Mouse (Mus musculus) ES-Bruce4 (cell line): ENCODE results near the gene Mmd. TPM values are rescaled to one million over a fixed set of nuclear protein-coding genes. Genes with fewer than 3 reads are reported as not detected.

Source experiments
- H3K27ac ChIP-seq: 2 replicates; pipeline ENCODE4 v1.5.1; 2012; ENCODE audit warnings: low read length, inconsistent platforms; ENCODE audit not compliant: insufficient read depth
- H3K27me3 ChIP-seq: 2 replicates; pipeline ENCODE4 v1.6.1; 2012; ENCODE audit warnings: mild to moderate bottlenecking, low read length, inconsistent platforms; ENCODE audit not compliant: control insufficient read depth, poor library complexity, insufficient read depth, severe bottlenecking
- H3K36me3 ChIP-seq: 2 replicates; pipeline ENCODE4 v1.6.1; 2012; ENCODE audit warnings: inconsistent platforms, mild to moderate bottlenecking, low read length, moderate library complexity; ENCODE audit not compliant: control insufficient read depth, poor library complexity, insufficient read depth, severe bottlenecking
- H3K4me1 ChIP-seq: one replicate; pipeline ENCODE4 v1.8.1; 2011; ENCODE audit warnings: low read length; ENCODE audit not compliant: control insufficient read depth, insufficient read depth
- H3K4me3 ChIP-seq: 2 replicates; pipeline ENCODE4 v1.5.1; 2011; ENCODE audit warnings: low read depth, mild to moderate bottlenecking, low read length
- H3K9ac ChIP-seq: 2 replicates; pipeline ENCODE4 v1.6.1; 2012; ENCODE audit warnings: low read depth, mild to moderate bottlenecking, inconsistent platforms; ENCODE audit not compliant: poor library complexity, severe bottlenecking
- H3K9me3 ChIP-seq: replicated peaks from 2 replicates; pipeline ENCODE4 v1.6.1; 2012; ENCODE audit warnings: mild to moderate bottlenecking, low read length, inconsistent platforms; ENCODE audit not compliant: control insufficient read depth, poor library complexity, insufficient read depth, severe bottlenecking
- CTCF ChIP-seq: IDR thresholded peaks from one replicate; pipeline ENCODE4 v1.8.1; 2011; ENCODE audit warnings: low read depth, low read length
- EP300 ChIP-seq: IDR thresholded peaks from 2 replicates; pipeline ENCODE4 v1.6.1; 2011; ENCODE audit warnings: low read depth, low read length; ENCODE audit not compliant: insufficient read depth
- POLR2A ChIP-seq: IDR thresholded peaks from one replicate; pipeline ENCODE4 v1.8.1; 2011; ENCODE audit warnings: low read length; ENCODE audit not compliant: insufficient read depth
- polyA plus RNA-seq: library from polyadenylated mRNA; stranded (reverse); fragments of >200 nt; gene quantifications from 2 replicates; pipeline ENCODE4 v1.2.4, GENCODE M21; 2011; ENCODE audit warnings: low read depth; ENCODE audit not compliant: missing spikeins, insufficient read depth, insufficient read length

Gene Mmd
- polyA plus RNA-seq, 1 experiment, result 19.6 TPM

DNA sequence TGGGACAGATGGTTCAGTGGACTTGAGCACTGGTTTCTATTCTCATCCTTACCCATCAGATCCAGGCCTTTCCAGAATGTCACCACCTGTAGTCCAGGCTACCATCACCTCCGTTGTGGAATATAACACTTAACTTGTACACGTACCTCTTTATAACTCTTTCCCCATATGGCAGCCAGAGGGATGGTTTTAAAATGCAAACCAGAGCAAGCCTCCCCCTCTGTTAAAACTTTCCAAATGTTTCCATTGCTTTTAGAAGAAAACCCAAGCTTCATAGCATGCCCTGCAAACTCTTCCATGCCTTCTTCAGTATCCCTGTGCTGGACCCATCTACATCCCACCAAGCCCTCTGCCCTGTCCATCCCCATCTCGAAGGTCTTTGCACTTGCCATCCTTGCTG, 75.3 kb downstream of the Mmd start:
- H3K4me1 ChIP-seq, result no peaks in the 10 kb centered on the region
- H3K27me3 ChIP-seq, result no peaks in the 10 kb centered on the region
- TF ChIP-seq POLR2A, result no peak
- no peak for TF ChIP-seq CTCF
- no peak for TF ChIP-seq EP300
- H3K4me3 ChIP-seq, result no peak overlapping the region
- H3K9me3 ChIP-seq, result no peaks in the 10 kb centered on the region
- H3K27ac ChIP-seq, result no peak overlapping the region
- H3K36me3 ChIP-seq, result no peaks in the 10 kb centered on the region
- no peak overlapping the region for H3K9ac ChIP-seq

DNA sequence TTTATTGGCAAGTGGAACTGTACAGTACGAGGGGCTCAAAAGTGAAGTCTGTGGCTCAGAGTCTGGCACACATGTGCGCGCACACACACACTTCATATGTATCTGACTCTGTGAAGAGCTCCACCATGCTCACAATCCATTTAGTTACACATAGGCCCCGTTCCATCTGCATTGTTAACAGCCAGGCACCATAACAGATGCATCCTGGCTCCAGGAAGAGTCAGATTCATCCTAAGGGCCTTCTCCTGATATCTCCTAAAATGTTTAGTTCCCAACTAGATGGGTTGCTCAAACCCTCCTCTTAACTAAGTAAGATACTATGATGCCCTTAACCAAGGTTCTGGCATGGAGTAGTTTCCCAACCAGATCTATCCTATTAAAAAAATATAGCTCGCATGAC, 76.9 kb downstream of the Mmd start:
- Histone ChIP-seq H3K9ac (no peak overlapping the region), H3K4me1 (no peaks in the 10 kb centered on the region), H3K36me3 (no peaks in the 10 kb centered on the region), H3K27ac (no peak overlapping the region), H3K27me3 (no peaks in the 10 kb centered on the region), H3K4me3 (no peak overlapping the region), H3K9me3 (no peaks in the 10 kb centered on the region)
- no peak for TF ChIP-seq POLR2A
- TF ChIP-seq CTCF, result no peak
- TF ChIP-seq EP300, result no peak

DNA sequence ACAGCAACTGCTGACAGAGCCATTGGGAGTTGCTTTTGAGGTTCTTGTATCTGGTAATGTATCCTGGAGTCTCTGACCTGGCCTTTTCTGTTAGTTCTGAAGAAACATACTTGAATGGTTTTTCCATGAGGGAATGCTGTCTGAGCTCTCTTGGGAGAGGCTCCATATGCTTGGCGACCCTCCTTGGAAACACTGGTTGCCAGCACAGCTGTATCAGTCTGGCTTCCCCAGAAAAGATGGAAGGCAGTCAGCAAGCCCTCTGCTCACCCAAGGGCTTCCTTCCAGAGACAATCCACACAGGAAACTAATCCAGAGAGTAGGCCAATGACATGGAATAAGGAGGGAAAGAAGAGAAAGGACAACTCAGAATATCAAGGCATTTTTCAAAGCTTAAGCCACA, 77.6 kb downstream of the Mmd start:
- Histone ChIP-seq H3K36me3 (no peaks in the 10 kb centered on the region), H3K9me3 (no peaks in the 10 kb centered on the region), H3K4me1 (no peaks in the 10 kb centered on the region), H3K9ac (no peak overlapping the region), H3K4me3 (no peak overlapping the region), H3K27ac (no peak overlapping the region), H3K27me3 (no peaks in the 10 kb centered on the region; the same call in 1 of the 2 replicates)
- TF ChIP-seq CTCF (no peak), EP300 (no peak), POLR2A (no peak)

Other genes with a start within 250 kb of the Mmd start
- 13.9 and 14.0 TPM in 2 replicates for gene Pctp, start 246.6 kb upstream of the Mmd start, polyA plus RNA-seq
- gene Tmem100, start 219.1 kb upstream of the Mmd start, polyA plus RNA-seq, result 0.45 and 1.0 TPM in 2 replicates
- gene Gm45716, start 61.8 kb upstream of the Mmd start, polyA plus RNA-seq, result 1.8 and 2.0 TPM in 2 replicates
- 0.40 TPM in 1 of 2 replicates, not detected in the other for gene Hlf, start 141.4 kb downstream of the Mmd start, polyA plus RNA-seq